Mouse (Mus musculus) gastrocnemius, postnatal 14 days (tissue): ENCODE measurements around the gene Adamts6. TPM values are rescaled to one million over a fixed set of nuclear protein-coding genes. Genes with fewer than 3 reads are reported as not detected.

Source experiments
- DNase-seq: peaks from one replicate; pipeline ENCODE4 v3.0.0; 2021; ENCODE audit warnings: mixed read lengths
- intact Hi-C: fragments of 180-260 bp; cut with DNase I; formaldehyde crosslinking; loops from one replicate; pipeline ENCODE4 v1.15.1; 2025; ENCODE audit warnings: low total_unique reads
- total RNA-seq, 2 experiments: library from RNA; stranded (reverse); gene quantifications; 2 replicates each; pipeline ENCODE4 v1.2.3; 2021

The Adamts6 gene
- total RNA-seq, 2 experiments from 2014 or later: 0.64 to 0.75 TPM

DNA sequence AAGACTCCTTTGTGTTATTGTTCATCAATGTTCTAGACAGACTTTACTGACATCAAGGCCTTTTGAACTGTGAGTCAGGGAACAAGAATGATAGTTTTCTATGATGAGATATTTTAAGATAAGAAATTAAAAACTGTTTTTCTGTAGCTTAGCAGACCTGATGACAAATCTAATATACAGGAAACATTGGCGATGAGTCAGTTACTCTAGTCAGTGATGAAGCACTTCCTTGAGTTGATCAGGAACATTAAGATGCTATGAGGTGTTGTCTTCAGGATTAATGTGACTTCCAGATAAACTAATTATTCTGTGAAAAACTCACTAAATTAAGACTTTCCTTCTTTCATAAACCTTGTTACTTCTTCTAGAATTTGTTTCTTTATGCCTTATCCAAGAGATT, 160.7 kb downstream of the Adamts6 start:
- intact Hi-C loops: no loop called here
- DNase-seq: no peak

DNA sequence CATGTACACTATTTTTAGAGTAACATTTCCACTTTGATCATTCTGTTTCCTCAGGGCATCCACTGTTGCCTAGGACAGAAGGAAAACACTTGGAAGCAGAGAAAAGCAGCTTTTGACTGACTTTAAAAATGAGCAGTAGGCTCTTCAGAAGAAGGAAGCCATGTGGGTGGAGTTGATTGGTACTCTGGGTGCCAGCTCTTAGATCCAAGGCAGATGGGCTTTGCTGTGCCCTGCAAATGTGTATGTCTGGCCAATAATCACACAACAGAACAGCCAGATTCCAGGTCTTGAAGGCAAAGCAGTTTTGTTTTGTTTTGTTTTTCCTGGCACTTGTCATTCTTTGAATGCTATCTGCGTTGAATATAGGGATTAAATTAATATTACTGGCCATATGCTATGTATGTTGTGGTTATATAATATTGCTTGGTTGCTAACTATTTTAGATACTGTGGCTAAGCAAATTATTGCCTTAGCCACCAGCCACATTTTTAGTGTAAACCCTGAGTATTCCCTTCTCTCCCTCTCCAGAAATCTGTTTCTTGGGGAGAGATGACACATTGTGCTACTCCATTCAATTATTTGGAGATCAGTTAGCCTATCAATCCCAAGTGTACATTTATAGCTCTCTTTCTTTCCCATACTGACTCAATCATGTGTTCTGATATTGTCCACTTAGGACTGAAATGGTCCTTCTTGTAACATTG, 165.8 kb downstream of the Adamts6 start:
- intact Hi-C loops: no loop called here
- no peak for DNase-seq

DNA sequence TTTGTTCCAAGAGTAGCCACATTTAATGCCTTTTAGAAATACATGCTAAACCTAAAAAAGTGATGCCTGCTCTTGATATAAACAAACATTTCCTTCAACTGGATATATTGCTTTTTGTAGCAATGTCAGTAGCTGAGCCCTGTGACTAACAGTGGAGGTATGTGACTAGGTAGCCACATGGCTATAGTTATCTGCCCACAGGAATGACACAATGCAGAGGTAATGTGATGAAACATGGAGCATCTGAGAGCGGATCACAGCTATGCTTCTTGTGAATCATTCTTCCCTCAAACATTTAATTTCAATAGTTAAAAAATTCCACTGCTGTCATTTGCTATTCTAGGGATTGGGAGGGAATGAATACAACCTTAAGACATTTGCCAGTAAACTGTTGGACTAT, 172.7 kb downstream of the Adamts6 start:
- DNase-seq: no peak
- intact Hi-C loops: no loop called here

DNA sequence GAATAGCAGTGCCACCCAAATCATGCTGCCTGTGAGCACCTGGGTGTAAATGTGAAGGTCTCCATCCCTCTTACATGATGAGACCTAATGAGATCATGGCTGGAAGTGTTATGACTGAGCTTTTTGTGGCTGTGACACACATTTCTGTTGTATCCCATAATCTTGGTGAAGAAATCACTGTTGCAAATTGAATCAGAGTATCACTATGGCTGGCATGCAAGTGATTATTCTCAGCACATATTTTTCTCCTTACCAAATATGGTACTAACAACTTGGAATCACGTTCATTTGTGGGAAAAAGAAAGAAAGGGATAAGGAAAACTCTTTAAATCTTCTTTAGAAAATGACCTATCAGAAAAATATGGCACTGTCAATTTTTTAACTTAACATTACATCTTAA, 180.4 kb downstream of the Adamts6 start:
- intact Hi-C loops: no loop called here
- DNase-seq: no peak

DNA sequence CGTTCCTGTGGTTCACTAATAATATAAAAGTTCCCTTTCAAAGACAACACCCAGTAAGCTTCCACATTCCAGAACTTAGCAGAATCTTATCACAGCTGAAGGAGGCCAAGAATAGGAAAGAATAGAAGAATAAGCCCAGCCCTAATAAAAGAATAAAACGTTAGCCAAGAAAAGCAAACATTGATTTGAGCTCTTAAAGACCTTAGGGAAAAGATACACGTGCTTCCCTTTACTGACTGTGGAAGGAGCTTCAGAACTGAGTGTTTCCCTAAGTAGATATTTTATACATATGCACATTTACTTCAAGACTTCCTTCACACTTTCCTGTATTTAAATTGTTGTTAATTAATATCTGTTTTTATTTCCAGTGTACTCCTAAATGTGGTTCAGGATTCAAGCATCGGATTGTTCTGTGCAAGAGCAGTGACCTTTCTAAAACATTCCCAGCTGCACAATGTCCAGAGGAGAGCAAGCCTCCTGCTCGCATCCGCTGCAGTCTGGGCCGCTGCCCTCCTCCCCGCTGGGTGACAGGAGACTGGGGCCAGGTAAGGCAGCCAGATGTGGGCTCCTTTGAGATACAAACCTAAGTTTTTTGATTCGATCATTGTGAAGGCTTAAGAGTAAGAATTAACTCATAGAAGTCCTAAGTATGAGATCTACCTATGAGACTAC, 188.8 kb downstream of the Adamts6 start:
- no peak for DNase-seq
- intact Hi-C loops: no loop called here

DNA sequence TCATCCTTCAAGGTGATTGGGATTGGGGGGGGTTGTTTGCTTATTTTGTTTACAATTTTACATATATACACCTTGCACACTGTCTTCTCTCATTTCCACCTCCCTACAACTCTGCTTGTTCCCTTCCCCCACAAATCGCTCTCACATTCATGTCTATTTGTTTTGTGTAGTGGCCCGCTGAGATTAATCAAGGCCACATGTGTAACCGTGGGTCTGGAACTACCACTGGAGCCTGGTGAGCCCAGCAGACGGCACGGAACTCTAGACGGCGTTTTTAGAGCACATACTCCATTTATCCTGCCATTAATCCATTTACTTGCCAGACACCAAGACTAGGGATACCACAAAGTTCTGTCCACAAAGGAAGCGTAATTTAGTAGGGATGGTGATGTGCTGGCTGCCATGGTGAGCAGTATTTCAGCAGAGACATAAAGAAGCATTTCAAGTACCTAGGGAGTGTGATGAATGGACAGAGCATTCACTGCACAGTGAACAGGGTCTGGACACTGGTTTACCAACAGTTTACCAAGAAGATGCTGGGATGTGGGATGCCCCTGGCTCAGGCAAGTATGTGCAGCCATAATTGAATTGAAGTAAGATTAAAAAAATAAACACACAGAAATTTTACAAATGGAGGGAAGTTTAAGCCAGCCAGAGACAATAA, 194.9 kb downstream of the Adamts6 start:
- intact Hi-C loops: no loop called here
- no peak for DNase-seq

DNA sequence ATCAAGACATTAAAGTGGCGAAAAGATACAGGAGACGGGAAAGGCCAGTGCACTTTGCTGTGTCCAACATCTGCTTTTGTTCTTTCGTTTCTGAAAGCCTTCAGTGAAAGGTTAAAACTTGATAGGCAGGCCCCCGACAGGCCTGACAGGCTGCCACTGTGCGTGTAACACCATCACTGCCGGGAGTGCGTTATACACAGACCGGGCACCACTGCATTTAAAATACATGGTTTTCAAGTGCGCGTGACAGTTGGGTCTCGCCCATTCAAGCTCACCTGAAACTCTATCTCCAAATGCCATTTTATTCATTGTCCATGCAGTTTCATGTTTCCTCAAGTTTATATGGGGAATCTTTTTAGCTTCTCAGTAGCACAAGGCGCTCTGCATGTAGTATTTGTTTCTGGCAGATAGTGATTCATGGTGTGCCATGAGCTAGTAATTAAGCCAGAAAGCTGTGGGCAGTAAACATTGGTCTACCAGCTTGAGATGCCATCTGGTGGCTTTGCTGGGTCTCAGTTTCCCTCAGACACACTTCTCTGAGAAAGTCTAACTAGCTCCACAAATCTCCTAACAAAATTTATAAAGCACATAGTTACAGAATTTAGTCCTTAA, 195.6 kb downstream of the Adamts6 start:
- intact Hi-C loops: no loop called here
- DNase-seq: no peak

DNA sequence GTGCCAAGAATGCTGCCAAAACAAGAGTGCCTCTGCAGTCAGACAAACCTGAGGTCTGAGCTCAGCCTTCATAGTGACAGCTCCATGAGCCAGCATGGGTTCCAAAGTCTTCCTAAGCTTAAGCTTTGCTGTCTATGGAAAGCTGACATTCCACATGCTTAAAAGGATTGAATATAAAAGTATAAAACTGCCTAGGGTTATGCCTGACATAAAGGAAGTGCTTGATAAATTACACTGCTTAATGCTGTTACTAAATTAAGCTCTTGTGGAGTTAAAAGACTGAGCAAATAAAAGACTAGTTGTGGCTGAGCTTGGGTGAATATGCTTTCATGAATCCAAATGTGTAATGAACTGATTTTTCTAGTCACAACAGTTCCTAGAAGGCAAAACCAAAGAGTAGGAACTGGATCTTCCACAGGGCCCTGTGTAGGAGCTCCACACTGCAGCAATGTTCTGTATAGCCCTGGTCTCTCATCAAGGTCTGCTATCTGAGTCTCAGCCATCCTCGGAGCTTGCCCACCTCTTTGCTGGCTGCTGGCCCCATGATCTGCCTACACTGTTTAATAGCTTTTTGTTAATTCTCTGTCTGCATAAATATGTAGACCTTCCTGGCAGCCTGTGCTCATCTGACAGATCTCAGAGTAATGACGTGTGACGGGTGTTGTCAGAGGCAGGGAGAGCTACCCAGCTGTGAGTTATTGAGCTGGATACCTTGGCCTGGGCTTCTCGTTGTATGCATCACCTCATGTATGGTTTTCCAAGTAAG, 203.6 kb downstream of the Adamts6 start:
- no peak for DNase-seq
- intact Hi-C loops: no loop called here

DNA sequence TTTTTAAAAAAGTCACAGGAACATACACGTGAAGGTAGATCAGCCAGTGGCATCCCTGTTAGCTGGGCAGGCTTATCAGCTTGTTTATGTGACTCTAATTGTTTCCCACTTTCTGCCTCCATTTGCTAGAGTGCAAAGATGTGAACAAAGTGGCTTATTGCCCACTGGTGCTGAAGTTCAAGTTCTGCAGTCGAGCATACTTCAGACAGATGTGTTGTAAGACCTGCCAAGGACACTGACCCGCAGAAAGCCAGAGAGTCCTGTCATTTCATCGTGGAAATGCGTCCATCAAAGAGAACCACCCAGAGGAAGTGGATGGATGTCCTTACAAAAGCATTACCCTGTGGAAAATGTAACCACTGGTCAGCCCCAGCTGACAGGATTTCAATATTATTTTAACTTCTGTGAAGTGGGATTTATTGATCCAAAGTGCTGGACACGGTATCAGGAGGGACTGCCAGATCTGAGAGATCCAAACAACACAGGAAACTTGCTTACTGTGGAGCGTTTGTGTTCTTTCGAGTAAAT, 205.9 kb downstream of the Adamts6 start:
- intact Hi-C loops: no loop called here
- DNase-seq: no peak

DNA sequence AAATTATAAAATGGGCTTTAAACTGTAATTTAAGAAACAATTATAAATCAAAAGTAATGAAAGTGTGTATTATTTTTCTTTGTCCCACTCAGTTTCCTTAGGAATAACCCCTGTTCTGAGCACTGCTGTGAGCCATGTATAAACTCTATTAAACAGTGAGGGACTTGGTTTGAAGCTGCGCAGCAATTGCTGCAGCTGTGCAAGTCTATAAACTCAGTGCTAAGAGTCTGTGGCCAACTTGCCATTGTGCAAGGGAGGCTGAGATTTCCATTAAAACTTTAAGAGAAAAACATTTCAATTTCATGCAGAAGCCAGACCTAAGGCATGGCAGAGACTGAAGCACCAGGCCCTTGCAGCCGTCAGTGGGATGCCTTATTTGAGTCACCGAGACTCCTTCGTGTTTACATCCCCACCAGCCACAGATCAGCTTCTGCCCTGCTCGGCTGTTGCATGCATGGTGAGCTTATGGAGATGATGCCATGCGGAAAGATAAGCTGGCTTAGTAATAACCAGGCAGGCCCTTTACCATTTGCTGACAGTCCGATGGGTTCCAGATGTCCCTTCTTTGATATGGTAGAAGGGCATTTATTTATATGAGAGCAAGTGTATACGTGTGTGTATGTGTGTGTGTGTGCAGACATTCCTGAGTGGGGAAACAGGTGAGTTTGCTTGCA, 206.7 kb downstream of the Adamts6 start:
- DNase-seq: no peak
- intact Hi-C loops: no loop called here

DNA sequence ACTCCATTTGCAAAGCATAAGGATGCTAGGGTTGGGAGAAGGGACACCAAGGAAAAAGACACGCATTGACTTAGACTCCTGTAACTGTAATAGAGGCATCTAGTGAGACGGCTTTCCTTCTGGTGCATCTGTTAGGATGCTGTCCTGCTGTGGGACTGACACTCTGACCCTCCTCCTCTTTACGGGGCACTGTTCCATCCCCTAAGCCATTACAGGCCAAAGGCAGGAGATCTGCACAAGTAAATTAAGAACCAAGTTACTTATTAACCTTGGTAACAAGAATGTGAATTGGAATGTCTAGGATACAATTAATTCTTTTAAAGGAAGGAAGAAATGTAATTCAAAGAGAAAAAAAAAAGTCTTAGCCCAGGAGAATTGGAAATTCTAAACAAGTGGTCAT, 210.0 kb downstream of the Adamts6 start:
- no peak for DNase-seq
- intact Hi-C loops: no loop called here

DNA sequence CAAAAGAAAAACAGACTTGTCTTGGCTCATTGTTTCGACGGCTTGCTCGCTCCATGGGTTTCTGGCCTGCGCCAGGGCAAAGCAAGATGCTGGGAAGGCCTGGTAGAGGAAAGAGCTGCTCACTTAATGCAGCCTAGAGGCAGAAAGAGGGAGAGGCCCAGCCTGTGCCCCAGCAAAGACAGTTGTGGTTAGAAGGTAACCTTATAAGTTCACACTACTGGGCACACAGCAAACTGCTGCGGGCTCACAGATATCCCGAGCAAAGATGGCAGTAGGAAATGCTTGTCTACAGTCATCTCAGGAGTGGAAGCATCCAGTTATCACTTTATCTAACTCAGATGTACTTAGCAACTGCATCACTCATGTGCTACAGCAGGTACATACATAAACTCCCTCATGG, 211.0 kb downstream of the Adamts6 start:
- DNase-seq: no peak
- intact Hi-C loops: no loop called here

DNA sequence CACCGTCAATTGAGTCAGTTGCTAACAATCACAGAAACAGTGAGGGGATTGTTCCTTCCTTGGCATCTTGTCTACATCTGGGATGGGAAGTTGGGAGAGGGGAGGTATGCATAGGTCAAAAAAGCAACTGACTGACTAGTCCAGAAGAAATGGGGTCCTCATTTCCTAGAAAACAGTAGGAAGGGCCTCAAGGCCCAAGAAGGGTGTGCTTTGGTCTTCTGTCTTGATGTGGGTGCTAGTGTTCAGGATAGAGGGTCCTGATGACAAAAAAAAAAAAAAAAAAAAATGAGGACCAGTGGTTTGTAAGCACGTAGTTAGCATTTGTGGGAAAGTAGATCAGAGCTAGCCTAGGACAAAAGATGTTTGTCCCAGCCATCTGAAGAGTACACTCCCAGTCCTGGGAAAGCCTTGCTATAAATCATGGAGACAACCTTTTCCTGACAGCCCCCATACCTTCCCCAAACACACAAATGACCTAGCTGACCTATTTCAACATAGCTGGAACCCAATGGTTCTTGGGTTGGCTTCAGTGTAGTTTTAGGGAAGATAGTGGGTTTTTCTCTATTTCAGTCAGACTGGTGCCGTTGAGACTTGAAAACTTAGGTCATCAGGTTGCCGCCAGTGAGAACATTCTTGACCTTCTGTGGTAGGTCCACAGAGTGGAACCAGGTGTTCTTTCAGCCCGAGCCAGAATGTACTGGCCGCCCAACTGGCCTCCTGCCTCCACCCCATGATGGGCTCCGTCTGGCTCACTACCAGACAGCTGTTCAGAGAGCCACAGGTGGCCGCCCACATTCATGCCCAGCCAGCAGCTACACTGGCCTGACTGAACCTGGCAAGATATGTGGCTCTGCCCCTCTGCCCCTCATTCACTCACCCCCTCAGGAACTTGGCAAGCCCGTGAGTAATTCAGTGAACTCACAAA, 211.7 kb downstream of the Adamts6 start:
- DNase-seq: peak; percentile 48

DNA sequence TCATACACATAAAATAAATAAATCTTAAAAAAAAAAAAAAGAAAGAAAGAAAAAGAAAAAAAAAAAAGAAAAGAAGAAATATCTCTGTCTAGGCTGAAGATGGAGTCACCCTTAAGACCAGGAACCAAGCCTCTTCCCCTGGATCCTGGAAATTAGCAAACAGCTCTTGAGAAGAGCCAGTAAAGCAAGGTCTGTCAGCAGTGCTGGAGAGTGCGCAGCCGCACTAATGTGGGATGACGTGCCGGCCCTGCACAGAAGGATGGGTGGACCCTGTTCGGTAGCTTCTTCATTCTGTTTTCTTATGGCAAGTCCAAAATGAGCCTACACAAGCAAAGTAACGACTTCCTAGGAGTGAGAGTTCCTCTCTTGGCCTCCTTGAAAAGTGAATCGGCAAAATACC, 214.8 kb downstream of the Adamts6 start:
- no peak for DNase-seq
- intact Hi-C loops: no loop called here

More for the DNA sequence above, 211.7 kb downstream of the Adamts6 start:
- intact Hi-C loops: no loop called here

DNA sequence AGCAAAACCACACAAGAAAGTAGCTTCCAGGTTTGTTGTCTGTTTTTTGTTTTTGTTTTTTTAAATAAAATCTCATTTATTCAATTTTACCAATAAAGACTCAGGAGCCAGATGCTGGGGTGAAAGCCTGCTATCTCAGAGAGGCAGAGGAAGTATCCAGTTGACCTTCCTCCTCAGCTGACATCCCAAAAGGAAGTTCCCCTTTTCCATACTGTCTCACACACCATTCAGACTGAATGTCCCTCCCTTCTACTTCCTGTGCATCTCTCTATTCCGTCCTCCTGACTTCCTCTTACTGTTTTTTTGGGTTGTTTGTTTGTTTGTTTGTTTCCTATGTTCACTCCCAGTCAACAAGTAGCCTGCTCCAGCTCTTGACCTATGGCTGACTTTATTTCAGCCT, 216.4 kb downstream of the Adamts6 start:
- intact Hi-C loops: no loop called here
- DNase-seq: no peak

DNA sequence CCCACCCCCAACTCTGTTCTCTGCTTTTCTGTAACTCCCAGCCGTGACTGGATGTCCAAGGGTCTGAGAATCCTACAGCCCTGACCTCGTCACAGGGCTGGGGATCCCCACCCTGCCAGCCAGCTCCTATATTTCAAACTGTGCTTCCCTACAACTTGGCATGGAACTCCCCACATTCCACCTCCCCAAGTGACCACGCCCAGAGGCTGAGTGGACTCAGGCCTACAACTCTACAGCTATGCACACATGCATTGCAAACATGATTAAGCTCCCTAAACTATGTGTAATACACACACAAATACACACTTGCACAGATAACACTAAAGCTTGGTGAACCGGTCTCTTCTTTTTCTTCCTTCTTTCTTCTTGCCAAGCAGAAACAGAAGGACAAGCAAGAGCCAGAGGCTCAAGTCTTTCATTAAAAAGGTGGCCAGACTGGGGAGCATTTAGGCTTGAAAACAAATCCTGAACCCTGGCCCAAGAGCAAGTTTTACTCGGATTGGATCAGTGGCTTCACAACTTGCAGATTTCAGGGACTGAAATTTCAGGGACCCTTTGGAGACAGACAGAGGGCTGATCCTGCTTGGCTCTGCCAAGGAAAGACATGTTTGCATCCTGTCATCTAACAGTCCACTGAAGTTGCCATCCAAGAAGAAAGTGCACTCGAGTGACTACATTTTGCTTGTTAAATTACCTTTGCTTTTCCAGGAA, 218.7 kb downstream of the Adamts6 start:
- intact Hi-C loops: no loop called here
- DNase-seq: no peak

DNA sequence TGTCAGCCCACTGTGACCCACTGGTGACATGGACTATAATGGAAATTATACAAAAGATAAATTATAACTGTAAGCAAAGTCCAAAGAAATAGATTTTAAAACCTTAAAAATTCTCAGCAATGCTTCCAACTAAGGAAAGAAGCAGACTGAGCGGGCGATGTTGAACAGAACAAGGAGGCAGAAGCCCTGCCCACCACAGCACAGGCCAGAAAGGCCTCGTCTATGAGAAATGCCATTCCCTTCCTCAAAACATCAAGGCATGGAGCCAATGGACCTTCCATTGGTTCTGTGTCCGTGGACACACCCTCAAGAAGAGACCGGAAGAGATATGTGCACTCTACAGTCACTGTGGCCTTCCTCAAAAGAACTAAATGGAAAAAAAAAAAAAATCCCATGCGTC, 220.0 kb downstream of the Adamts6 start:
- intact Hi-C loops: no loop called here
- no peak for DNase-seq
